Mouse (Mus musculus) thymus, postnatal 36 days (tissue): ENCODE results near the gene Zscan12.

Experiments
- DNase-seq, 2 experiments: peaks; one replicate each; pipeline ENCODE4 v3.0.0; 2022; ENCODE audit warnings: mixed read lengths in 2 of 2

Zscan12 gene

GRCm38 (mm10) chr13:21402848-21403247, 40.2 kb downstream of the Zscan12 start:
- no peak for DNase-seq

GRCm38 (mm10) chr13:21407341-21407740, 44.7 kb downstream of the Zscan12 start:
- DNase-seq: no peak

- DNase-seq: peak; percentile 34 to 37
These were observed 45.6 kb downstream of the Zscan12 start for GRCm38 (mm10) chr13:21407969-21408804.

- DNase-seq: no peak
These were observed 46.3 kb downstream of the Zscan12 start for GRCm38 (mm10) chr13:21408805-21409459.

- DNase-seq: no peak
These were observed 51.9 kb downstream of the Zscan12 start for GRCm38 (mm10) chr13:21414231-21415212.

GRCm38 (mm10) chr13:21415266-21415665, 52.6 kb downstream of the Zscan12 start:
- no peak for DNase-seq

- no peak for DNase-seq
These were observed 53.1 kb downstream of the Zscan12 start for GRCm38 (mm10) chr13:21415750-21416149.

GRCm38 (mm10) chr13:21417298-21418010, 54.8 kb downstream of the Zscan12 start:
- DNase-seq: no peak

- no peak for DNase-seq
These were observed 56.2 kb downstream of the Zscan12 start for GRCm38 (mm10) chr13:21418865-21419264.
